Comparison of ENCODE assay signal across 24 mouse cellular contexts in the genomic region with DNA sequence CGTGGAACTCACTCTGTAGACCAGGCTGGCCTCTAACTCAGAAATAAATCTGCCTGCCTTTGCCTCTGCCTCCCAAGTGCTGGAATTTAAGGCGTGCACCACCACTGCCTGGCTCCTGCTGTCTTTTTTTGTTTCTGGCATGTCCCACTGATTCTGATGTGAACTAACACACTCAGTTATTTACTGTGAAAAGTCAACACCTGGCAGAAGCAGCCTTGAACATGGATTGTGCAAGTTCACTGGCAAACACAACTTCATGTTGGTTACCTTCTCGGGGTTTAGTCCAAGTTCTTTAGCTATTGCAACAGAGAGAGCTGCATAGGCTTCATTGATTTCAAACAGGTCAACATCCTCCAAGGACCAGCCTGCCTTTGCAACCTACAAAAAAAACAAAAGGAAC. TPM values are rescaled to one million over a fixed set of nuclear protein-coding genes. Genes with fewer than 3 reads are reported as not detected.
A peak's percentile ranks its signal among the peaks of the same experiment; 100 is the strongest.
DNase-seq lines count a peak whose midpoint lies in the region; ATAC-seq and TF ChIP-seq lines count a peak whose summit lies in the region.
"Had no signal": no experiment of that assay in that cellular context is flagged by ENCODE, and none has a peak within 500 bp of the region (broad histone marks: within the 10 kb centered on the region; RNA-seq: fewer than 3 reads in every experiment).

No protein-coding gene starts in this region.

- peak overlapping the region; percentile 32; the same call in 1 of the 2 replicates for H3K27ac ChIP-seq in liver, adult 2 months (replicated peaks; ENCODE audit: insufficient read depth, low read depth, low read length)
- peak overlapping the region; percentile 82 for H3K27ac ChIP-seq in liver, postnatal 0 days (ENCODE audit: low read depth)
- no peak overlapping the region for H3K27ac ChIP-seq in heart, adult 2 months
- H3K27ac ChIP-seq: embryonic facial prominence, embryonic 10.5 days; forebrain, embryonic 13.5 days; heart, embryonic 15.5 days; limb, embryonic 15.5 days; neural tube, embryonic 15.5 days had no signal

- H3K4me1 ChIP-seq in liver, adult 2 months (ENCODE audit: control insufficient read depth, insufficient read depth, low read length): peaks cover 24% of the 10 kb centered on the region
- no peaks in the 10 kb centered on the region; the same call in 1 of the 2 replicates for H3K4me1 ChIP-seq in liver, postnatal 0 days (ENCODE audit: insufficient read depth)
- H3K4me1 ChIP-seq in heart, adult 2 months (ENCODE audit: control insufficient read depth, insufficient read depth, low read length): no peaks in the 10 kb centered on the region
- H3K4me1 ChIP-seq: embryonic facial prominence, embryonic 10.5 days; forebrain, embryonic 13.5 days; heart, embryonic 15.5 days; limb, embryonic 15.5 days; neural tube, embryonic 15.5 days had no signal

- peak; percentile 91 for ATAC-seq in liver, postnatal 0 days
- ATAC-seq: forebrain, embryonic 13.5 days had no signal

- H3K27me3 ChIP-seq in liver, adult 2 months (ENCODE audit: control insufficient read depth, insufficient read depth, low read length): no peaks in the 10 kb centered on the region
- no peaks in the 10 kb centered on the region for H3K27me3 ChIP-seq in liver, postnatal 0 days (ENCODE audit: insufficient read depth, low read length)
- H3K27me3 ChIP-seq in heart, adult 2 months (ENCODE audit: control insufficient read depth, insufficient read depth, low read length): no peaks in the 10 kb centered on the region
- H3K27me3 ChIP-seq: forebrain, embryonic 13.5 days; heart, embryonic 15.5 days; limb, embryonic 15.5 days; neural tube, embryonic 15.5 days had no signal

- peaks cover 52% of the 10 kb centered on the region for H3K36me3 ChIP-seq in liver, adult 2 months (ENCODE audit: control insufficient read depth, insufficient read depth, low read length)
- H3K36me3 ChIP-seq in liver, postnatal 0 days (replicated peaks; ENCODE audit: insufficient read depth, low read length): peaks cover 54% of the 10 kb centered on the region
- peaks cover 14% of the 10 kb centered on the region for H3K36me3 ChIP-seq in heart, adult 2 months (ENCODE audit: control insufficient read depth, insufficient read depth, low read length)

- TF ChIP-seq POLR2A in liver, adult 2 months (IDR thresholded peaks at IDR 0.05; ENCODE audit: extremely low read depth, insufficient read depth, low read length): no peak
- no peak for TF ChIP-seq POLR2A in heart, adult 2 months (IDR thresholded peaks at IDR 0.05; ENCODE audit: insufficient read depth, low read depth, low read length)

- peak; percentile 100 for DNase-seq in liver, adult 2 months (ENCODE audit: extremely low read depth, low read depth, low spot score)
- DNase-seq in liver: no peak
- DNase-seq in R1 (ENCODE audit: low read depth, low spot score): peak; percentile 64
- peak; percentile 42 for DNase-seq in gonadal fat pad, adult 2 months (ENCODE audit: low read depth)
- peak; percentile 53 for DNase-seq in liver, postnatal 0 days
- DNase-seq in right cerebral cortex, postnatal 10 days (ENCODE audit: low spot score in 2 of 2): no peak
- no peak for DNase-seq in layer of hippocampus, adult 9-11 months
- no peak for DNase-seq in heart, adult 2 months
- DNase-seq: B cell, adult 2 months; cerebellum, adult 9-10 months; gastrocnemius, postnatal 10 days; heart, postnatal 4 days; kidney, adult 11 months; kidney, postnatal 10 days; midbrain, embryonic 14.5 days; right cerebral cortex, postnatal 4 days; thymus, adult 2 months had no signal

- no peak for TF ChIP-seq CTCF in liver, adult 2 months (IDR thresholded peaks at IDR 0.05; ENCODE audit: low read depth, low read length)
- TF ChIP-seq CTCF in liver, postnatal 0 days (IDR thresholded peaks at IDR 0.05; ENCODE audit: low read depth): no peak
- TF ChIP-seq CTCF in heart, adult 2 months (IDR thresholded peaks at IDR 0.05): no peak

- no peak overlapping the region for H3K4me3 ChIP-seq in liver, adult 2 months (ENCODE audit: insufficient read depth, low read depth, low read length)
- H3K4me3 ChIP-seq in liver, postnatal 0 days (ENCODE audit: low read depth, low read length): no peak overlapping the region
- no peak overlapping the region for H3K4me3 ChIP-seq in heart, adult 2 months
- H3K4me3 ChIP-seq: embryonic facial prominence, embryonic 10.5 days; forebrain, embryonic 13.5 days; heart, embryonic 15.5 days; limb, embryonic 15.5 days; neural tube, embryonic 15.5 days had no signal

- no peak overlapping the region for H3K9ac ChIP-seq in liver, adult 2 months (ENCODE audit: low read depth, low read length)
- no peak overlapping the region for H3K9ac ChIP-seq in liver, postnatal 0 days (replicated peaks)
- no peak overlapping the region for H3K9ac ChIP-seq in heart, adult 2 months (ENCODE audit: low read depth, low read length)
- H3K9ac ChIP-seq: forebrain, embryonic 13.5 days; heart, embryonic 15.5 days; limb, embryonic 15.5 days; neural tube, embryonic 15.5 days had no signal

- no peak overlapping the region for H3K4me2 ChIP-seq in liver, postnatal 0 days (ENCODE audit: low read depth, low read length)
- H3K4me2 ChIP-seq: forebrain, embryonic 13.5 days; heart, embryonic 15.5 days; limb, embryonic 15.5 days; neural tube, embryonic 15.5 days had no signal

- TF ChIP-seq EP300 in liver, postnatal 0 days (IDR thresholded peaks at IDR 0.05; ENCODE audit: low read depth): peak; percentile 82
- no peak for TF ChIP-seq EP300 in heart, adult 2 months (IDR thresholded peaks at IDR 0.05; ENCODE audit: insufficient read depth, low read depth, low read length)

- intact Hi-C loops in heart, adult 2 months (cut with DNase I): no loop called here

- H3K9me3 ChIP-seq in liver, postnatal 0 days (ENCODE audit: low read length): no peaks in the 10 kb centered on the region
- H3K9me3 ChIP-seq: embryonic facial prominence, embryonic 10.5 days; forebrain, embryonic 13.5 days; heart, embryonic 15.5 days; limb, embryonic 15.5 days; neural tube, embryonic 15.5 days had no signal

- no peaks in the 10 kb centered on the region for H3K79me2 ChIP-seq in liver, adult 2 months (ENCODE audit: control insufficient read depth, insufficient read depth, low read length)
- no peaks in the 10 kb centered on the region for H3K79me2 ChIP-seq in heart, adult 2 months (replicated peaks; ENCODE audit: control insufficient read depth, insufficient read depth, low read length)

- WGBS in liver, adult 2 months: 23% methylated on average over 3 of the region's 3 CpGs
- WGBS in liver, postnatal 0 days (ENCODE audit: insufficient replicate concordance): 61% methylated on average over 3 of the region's 3 CpGs
- 71% methylated on average over 3 of the region's 3 CpGs for WGBS in heart, adult 2 months

RNA-seq across cellular contexts. Expression of a gene that starts 8.9 kb away (rescaled TPM):
- 43.6 and 54.6 TPM in 2 replicates for total RNA-seq in liver, adult 2 months (2014; rRNA removed)
- 27.9 and 41.2 TPM in 2 replicates for polyA plus RNA-seq in liver, adult 2 months (2012; rRNA removed)
- 26.7 and 27.6 TPM in 2 replicates for polyA plus RNA-seq in gonadal fat pad, adult 2 months (2012; rRNA removed)
- polyA plus RNA-seq in liver, postnatal 0 days (2015; fragmentation: Nextera tagmentation; extraction: Ambion mirVana): 72.2 and 81.0 TPM in 2 replicates
- 100 to 1,000 TPM; 151 to 160 TPM for total RNA-seq in heart, adult 2 months (2021)
- 65.1 and 78.1 TPM in 2 replicates for polyA plus RNA-seq in heart, adult 2 months (2012; rRNA removed)

RNA-seq across cellular contexts. Expression of a gene that starts 9.5 kb away (rescaled TPM):
- 134 and 136 TPM in 2 replicates for total RNA-seq in liver, adult 2 months (2014; rRNA removed)
- polyA plus RNA-seq in liver, adult 2 months (2012; rRNA removed): 39.9 and 50.2 TPM in 2 replicates
- 76.0 and 91.3 TPM in 2 replicates for polyA plus RNA-seq in gonadal fat pad, adult 2 months (2012; rRNA removed)
- 136 TPM in 2 replicates for polyA plus RNA-seq in liver, postnatal 0 days (2015; fragmentation: Nextera tagmentation; extraction: Ambion mirVana)
- 100 to 1,000 TPM; 176 to 196 TPM for total RNA-seq in heart, adult 2 months (2021)
- 68.6 and 134 TPM in 2 replicates for polyA plus RNA-seq in heart, adult 2 months (2012; rRNA removed)

RNA-seq across cellular contexts. Expression of a gene that starts 15.0 kb away (rescaled TPM):
- total RNA-seq in liver, adult 2 months (2014; rRNA removed): 0.27 and 1.3 TPM in 2 replicates
- polyA plus RNA-seq in liver, adult 2 months (2012; rRNA removed): 1.1 and 1.5 TPM in 2 replicates
- 4.4 and 5.2 TPM in 2 replicates for polyA plus RNA-seq in gonadal fat pad, adult 2 months (2012; rRNA removed)
- 0.47 and 0.95 TPM in 2 replicates for polyA plus RNA-seq in liver, postnatal 0 days (2015; fragmentation: Nextera tagmentation; extraction: Ambion mirVana)
- total RNA-seq in heart, adult 2 months (2021): under 1 TPM; 0.42 to 0.93 TPM
- polyA plus RNA-seq in heart, adult 2 months (2012; rRNA removed): 1.6 and 1.9 TPM in 2 replicates
- total RNA-seq: common myeloid progenitor, adult 5-6 weeks had no signal

RNA-seq across cellular contexts. Expression of a gene that starts 15.4 kb away (rescaled TPM):
- total RNA-seq in liver, adult 2 months (2014; rRNA removed): 255 and 271 TPM in 2 replicates
- polyA plus RNA-seq in liver, adult 2 months (2012; rRNA removed): 178 and 179 TPM in 2 replicates
- polyA plus RNA-seq in gonadal fat pad, adult 2 months (2012; rRNA removed): 8.9 and 10.2 TPM in 2 replicates
- polyA plus RNA-seq in liver, postnatal 0 days (2015; fragmentation: Nextera tagmentation; extraction: Ambion mirVana): 38.4 and 38.8 TPM in 2 replicates
- not detected for total RNA-seq in heart, adult 2 months (2021)
- polyA plus RNA-seq in heart, adult 2 months (2012; rRNA removed): 0.32 and 0.33 TPM in 2 replicates
- total RNA-seq: heart, adult 18-20 months; heart, postnatal 4 days had no signal

RNA-seq across cellular contexts. Expression of a gene that starts 35.5 kb away (rescaled TPM):
- total RNA-seq in liver, adult 2 months (2014; rRNA removed): 75.1 and 75.7 TPM in 2 replicates
- polyA plus RNA-seq in liver, adult 2 months (2012; rRNA removed): 44.6 and 45.9 TPM in 2 replicates
- polyA plus RNA-seq in gonadal fat pad, adult 2 months (2012; rRNA removed): 85.2 and 92.9 TPM in 2 replicates
- 36.4 and 39.1 TPM in 2 replicates for polyA plus RNA-seq in liver, postnatal 0 days (2015; fragmentation: Nextera tagmentation; extraction: Ambion mirVana)
- 1 to 10 TPM; 5.7 to 6.9 TPM for total RNA-seq in heart, adult 2 months (2021)
- 6.5 and 6.6 TPM in 2 replicates for polyA plus RNA-seq in heart, adult 2 months (2012; rRNA removed)

Comparison
In these comparisons a context has a peak if more than half of its experiments do, and no peak if none do; other contexts are left out.
1. DNase-seq: peak in liver, adult 2 months (single experiment), R1 (single experiment), gonadal fat pad, adult 2 months (single experiment) and liver, postnatal 0 days (single experiment); none in liver (single experiment), right cerebral cortex, postnatal 10 days (0 of 2), layer of hippocampus, adult 9-11 months (single experiment) and heart, adult 2 months (0 of 2).